Mouse (Mus musculus) stomach, embryonic 14.5 days (tissue): ENCODE results near the gene Asap2. TPM values are rescaled to one million over a fixed set of nuclear protein-coding genes. Genes with fewer than 3 reads are reported as not detected.

Experiments used
- ATAC-seq: fragments of 200-750 bp; cut with Nextera tagmentation; 2 replicates; pipeline ENCODE4 v1.8.0; 2017; ENCODE audit warnings: low read depth, moderate TSS enrichment; ENCODE audit not compliant: insufficient number of reproducible peaks, insufficient read depth, low FRiP score
- H3K27ac ChIP-seq: fragments of 300-500 bp; sonication (generic); 2 replicates; pipeline ENCODE4 v1.5.1; 2014; ENCODE audit warnings: mild to moderate bottlenecking, low read length, moderate library complexity, mixed read lengths
- H3K27me3 ChIP-seq: fragments of 300-500 bp; sonication (generic); 2 replicates; pipeline ENCODE4 v1.6.1; 2014; ENCODE audit warnings: low read length, control low read depth, mixed read lengths; ENCODE audit not compliant: control insufficient read depth, insufficient read depth
- H3K36me3 ChIP-seq: fragments of 300-500 bp; sonication (generic); 2 replicates; pipeline ENCODE4 v1.6.1; 2014; ENCODE audit warnings: mild to moderate bottlenecking, control low read depth, low read length, moderate library complexity, mixed read lengths; ENCODE audit not compliant: control insufficient read depth, insufficient read depth
- H3K4me1 ChIP-seq: fragments of 300-500 bp; sonication (generic); 2 replicates; pipeline ENCODE4 v1.6.1; 2014; ENCODE audit warnings: low read length, control low read depth, mixed read lengths; ENCODE audit not compliant: control insufficient read depth, insufficient read depth
- H3K4me2 ChIP-seq: fragments of 300-500 bp; sonication (generic); replicated peaks from 2 replicates; pipeline ENCODE4 v1.6.1; 2014; ENCODE audit warnings: low read depth, low read length, control low read depth
- H3K4me3 ChIP-seq: fragments of 300-500 bp; sonication (generic); 2 replicates; pipeline ENCODE4 v1.5.1; 2014; ENCODE audit warnings: low read depth, low read length, control low read depth
- H3K9ac ChIP-seq: fragments of 300-500 bp; sonication (generic); replicated peaks from 2 replicates; pipeline ENCODE4 v1.6.1; 2014; ENCODE audit warnings: low read depth, mild to moderate bottlenecking, control low read depth, low read length, moderate library complexity, mixed read lengths
- H3K9me3 ChIP-seq: fragments of 300-500 bp; sonication (generic); 2 replicates; pipeline ENCODE4 v1.6.1; 2016; ENCODE audit warnings: low read depth, low read length, control low read depth; ENCODE audit not compliant: control insufficient read depth
- WGBS: fragments of 180-500 bp; shearing (Covaris S2); extraction: QIAGEN DNeasy Blood & Tissue Kit; methylation state at CpG from one replicate; pipeline ENCODE4 v1.1.7; 2014; 5-methylcytosine and 5-hydroxymethylcytosine counted together
- polyA plus RNA-seq: library from polyadenylated mRNA; unstranded; fragments of >200 nt; fragmentation: Nextera tagmentation; extraction: Ambion mirVana; gene quantifications from 2 replicates; pipeline ENCODE4 v1.2.1, GENCODE M21; 2014

The Asap2 gene
- polyA plus RNA-seq, 1 experiment from 2014 or later, result 10.9 TPM

DNA sequence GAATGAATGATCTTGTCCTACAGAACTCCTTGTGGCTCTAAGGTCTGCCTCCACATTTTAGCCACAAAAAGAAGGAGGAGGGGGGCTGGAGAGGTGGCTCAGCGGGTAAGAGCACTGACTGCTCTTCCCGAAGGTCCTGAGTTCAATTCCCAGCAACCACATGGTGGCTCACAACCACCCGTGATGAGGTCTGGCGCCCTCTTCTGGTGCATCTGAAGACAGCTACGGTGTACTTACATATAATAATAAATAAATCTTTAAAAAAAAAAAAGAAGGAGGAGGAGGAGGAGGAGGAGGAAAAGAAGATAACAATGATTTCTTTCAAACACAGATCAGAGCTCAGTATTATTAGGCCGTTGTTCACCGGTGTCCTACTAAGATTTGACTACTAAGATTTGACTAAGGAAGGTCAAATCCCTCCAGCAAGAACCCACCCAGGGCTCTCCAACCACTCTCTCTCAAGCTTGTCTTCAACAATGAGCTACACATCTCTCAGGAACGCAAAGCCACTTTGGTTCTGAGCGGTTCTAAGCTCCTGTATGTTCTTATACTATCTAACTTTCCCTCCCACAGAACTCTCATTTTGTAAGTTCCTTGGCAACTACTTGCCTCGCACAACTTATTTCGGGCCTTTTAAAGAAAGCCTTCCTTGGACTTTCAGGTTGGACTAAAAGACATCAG is 294.6 kb downstream of the Asap2 start, which contains the start of gene Cpsf3:
Gene Cpsf3 (plus strand): TSS at position 631 of the 681 bp plus-strand sequence.
- Histone ChIP-seq H3K4me1 (peaks cover 12% of the 10 kb centered on the region; the same call in 1 of the 2 replicates), H3K9me3 (no peaks in the 10 kb centered on the region), H3K4me2 (peak within 1 kb of the TSS; percentile 85), H3K36me3 (no peaks in the 10 kb centered on the region), H3K9ac (peak within 1 kb of the TSS; percentile 90), H3K4me3 (peak within 1 kb of the TSS; percentile 82), H3K27me3 (no peaks in the 10 kb centered on the region), H3K27ac (peak within 1 kb of the TSS; percentile 89)
- 55% methylated on average over 11 of the region's 11 CpGs for WGBS
- ATAC-seq, result no peak

DNA sequence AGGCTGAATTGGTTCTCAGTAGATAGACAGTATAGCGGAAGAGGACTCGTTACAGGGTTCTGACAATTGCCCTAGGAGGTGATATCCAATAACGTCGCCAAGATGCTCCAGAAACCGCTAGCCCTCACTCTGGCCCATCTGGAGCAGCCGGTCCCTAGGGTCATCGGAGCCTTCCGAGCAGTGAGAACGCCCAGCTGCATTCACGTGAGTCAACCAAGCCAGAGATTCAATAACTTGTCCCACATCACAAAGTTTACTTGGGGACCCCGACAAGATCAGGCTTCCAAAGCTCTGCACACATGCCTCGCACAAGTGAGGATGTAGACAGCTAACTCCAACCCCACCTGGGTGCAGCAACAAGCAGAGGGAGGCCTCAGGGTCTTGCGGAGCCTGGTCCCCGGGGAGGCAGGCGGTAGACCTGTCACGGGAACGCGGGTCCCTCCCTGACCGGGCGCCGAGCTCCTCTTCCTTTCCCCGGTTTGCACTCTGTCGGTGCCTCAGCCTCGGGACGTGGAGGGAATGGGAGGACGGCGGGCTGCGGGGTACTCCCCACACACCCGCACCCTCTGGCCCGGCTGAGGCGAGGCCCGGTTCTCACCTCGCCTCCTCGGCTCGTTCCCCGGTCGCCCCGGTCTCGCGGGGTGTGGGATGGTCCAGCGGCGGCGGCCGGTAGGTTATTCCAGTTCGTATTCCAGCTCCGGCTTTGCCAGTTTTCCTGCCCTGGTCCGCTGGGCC is 295.4 kb downstream of the Asap2 start:
- peak overlapping the region; percentile 18; the same call in 1 of the 2 replicates for H3K27ac ChIP-seq
- peak overlapping the region; percentile 85 for H3K4me2 ChIP-seq
- H3K9ac ChIP-seq, result peak overlapping the region; percentile 56
- no peaks in the 10 kb centered on the region for H3K9me3 ChIP-seq
- no peaks in the 10 kb centered on the region for H3K27me3 ChIP-seq
- no peaks in the 10 kb centered on the region for H3K36me3 ChIP-seq
- ATAC-seq, result peak; percentile 83
- WGBS, result under 1% methylated on average over 45 of the region's 47 CpGs
- peak overlapping the region; percentile 82 for H3K4me3 ChIP-seq
- H3K4me1 ChIP-seq, result peaks cover 12% of the 10 kb centered on the region; the same call in 1 of the 2 replicates

DNA sequence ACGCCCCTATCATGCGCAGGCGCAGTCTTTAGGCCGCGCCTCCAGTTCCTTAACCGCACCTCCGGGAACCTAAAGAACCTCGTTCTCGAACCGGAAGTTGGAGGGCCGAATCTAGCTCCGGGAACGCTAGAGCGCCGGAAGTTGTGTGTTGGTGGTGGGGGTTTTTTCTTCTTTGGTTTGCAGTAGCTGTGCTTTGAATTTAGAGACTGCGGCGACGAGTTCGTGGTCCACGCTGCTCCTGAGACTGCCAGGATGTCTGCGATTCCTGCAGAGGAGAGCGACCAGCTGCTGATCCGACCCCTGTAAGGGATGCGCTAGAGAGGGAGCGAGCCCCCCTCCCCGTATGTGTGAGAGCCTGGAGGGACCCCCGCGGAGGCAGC is 296.0 kb downstream of the Asap2 start, which contains the start of gene Itgb1bp1:
Gene Itgb1bp1 (minus strand): TSS at position 42 of the 380 bp plus-strand sequence.
- peaks cover 12% of the 10 kb centered on the region; the same call in 1 of the 2 replicates for H3K4me1 ChIP-seq
- peak within 1 kb of the TSS; percentile 90 for H3K9ac ChIP-seq
- peak within 1 kb of the TSS; percentile 85 for H3K4me2 ChIP-seq
- no peaks in the 10 kb centered on the region for H3K36me3 ChIP-seq
- H3K27ac ChIP-seq, result peak within 1 kb of the TSS; percentile 89
- H3K9me3 ChIP-seq, result no peaks in the 10 kb centered on the region
- ATAC-seq, result peak; percentile 96
- under 1% methylated on average over 28 of the region's 28 CpGs for WGBS
- peak within 1 kb of the TSS; percentile 82 for H3K4me3 ChIP-seq
- no peaks in the 10 kb centered on the region for H3K27me3 ChIP-seq

DNA sequence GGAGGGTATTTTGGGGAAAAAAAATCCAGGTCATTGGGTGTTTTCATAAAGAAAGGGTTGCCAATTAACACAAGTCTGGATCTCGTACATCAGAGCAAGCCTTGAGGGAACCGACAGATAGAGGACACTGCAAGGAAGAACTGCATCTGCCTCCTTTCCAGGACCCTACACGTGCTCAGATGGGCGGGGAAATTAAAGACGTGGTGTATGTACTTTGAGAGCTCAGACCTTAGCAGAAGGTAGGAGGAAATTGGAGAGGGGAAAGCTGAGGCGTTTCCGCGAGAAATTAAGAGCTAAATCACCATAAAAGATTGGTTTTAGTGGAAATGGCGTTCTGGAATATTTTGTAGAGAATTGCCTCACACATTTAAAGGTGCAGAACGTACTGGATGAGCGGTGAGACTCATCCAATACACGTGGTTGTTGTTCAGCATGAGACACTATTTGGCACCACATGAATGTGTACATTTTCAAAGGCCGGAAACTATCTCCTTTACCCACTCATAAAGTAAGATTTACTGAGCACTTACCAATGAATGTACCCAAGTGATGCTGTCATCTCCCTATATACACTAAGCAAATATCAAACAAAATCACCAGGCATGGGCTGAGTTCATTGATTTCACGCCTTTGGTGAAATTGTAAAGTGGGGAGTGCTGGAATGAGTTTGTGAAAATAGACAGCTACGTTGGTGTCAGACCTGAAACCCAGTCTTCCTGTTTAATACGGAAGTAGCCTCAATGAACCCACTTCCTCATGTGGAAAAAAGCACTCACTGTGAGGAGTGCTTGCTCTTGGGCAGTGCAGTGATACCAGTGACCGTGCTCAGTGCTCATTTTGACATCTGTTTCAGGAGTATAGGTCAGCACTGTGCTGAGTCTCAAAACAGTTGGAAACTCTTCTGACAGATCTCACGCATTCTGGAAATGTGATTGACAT is 296.7 kb downstream of the Asap2 start:
- WGBS, result 30% methylated on average over 18 of the region's 18 CpGs
- ATAC-seq, result no peak
- Histone ChIP-seq H3K9ac (peak overlapping the region; percentile 90), H3K4me2 (peak overlapping the region; percentile 78), H3K27me3 (no peaks in the 10 kb centered on the region), H3K4me3 (peak overlapping the region; percentile 82), H3K27ac (peak overlapping the region; percentile 89), H3K4me1 (peaks cover 12% of the 10 kb centered on the region; the same call in 1 of the 2 replicates), H3K36me3 (peaks cover 4% of the 10 kb centered on the region), H3K9me3 (no peaks in the 10 kb centered on the region)

DNA sequence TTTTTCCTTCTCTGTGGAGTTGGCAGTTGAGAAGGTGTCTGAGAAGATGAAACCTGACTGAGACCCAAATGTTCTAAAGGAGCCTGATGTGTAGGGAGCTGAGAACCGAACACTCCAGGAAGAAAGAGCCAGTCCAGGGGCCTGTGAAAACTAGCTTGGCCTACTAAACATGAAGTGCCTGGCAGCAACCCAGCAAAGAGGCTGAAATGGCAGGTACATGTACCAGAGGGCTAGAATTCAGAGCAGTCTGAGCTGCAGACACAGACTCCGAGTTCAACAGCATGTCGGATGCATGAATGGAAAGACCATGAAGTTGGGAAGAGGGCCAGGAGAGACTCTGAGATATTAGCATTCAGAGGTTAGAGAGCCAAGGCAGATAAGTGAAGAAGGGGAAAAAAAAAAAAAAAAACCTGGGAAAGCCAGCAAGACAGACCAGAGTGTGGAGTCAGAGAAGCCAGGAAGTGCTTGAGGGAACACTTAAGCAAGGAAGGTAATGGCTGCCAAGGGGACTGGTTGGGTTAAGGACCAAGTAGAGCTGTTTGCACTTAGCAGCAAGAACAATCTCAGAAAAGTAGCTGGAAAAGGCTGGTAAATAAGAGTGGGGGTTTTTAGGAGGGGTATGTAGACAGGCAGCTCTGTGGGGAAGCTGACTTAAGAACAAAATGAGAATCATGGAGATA is 298.6 kb downstream of the Asap2 start:
- no peak overlapping the region for H3K9ac ChIP-seq
- H3K9me3 ChIP-seq, result no peaks in the 10 kb centered on the region
- no peak overlapping the region for H3K4me3 ChIP-seq
- H3K27me3 ChIP-seq, result no peaks in the 10 kb centered on the region
- no peak for ATAC-seq
- H3K4me2 ChIP-seq, result no peak overlapping the region
- no peak overlapping the region for H3K27ac ChIP-seq
- 90% methylated on average over 3 of the region's 3 CpGs for WGBS
- peaks cover 12% of the 10 kb centered on the region; the same call in 1 of the 2 replicates for H3K4me1 ChIP-seq
- H3K36me3 ChIP-seq, result peaks cover 21% of the 10 kb centered on the region

DNA sequence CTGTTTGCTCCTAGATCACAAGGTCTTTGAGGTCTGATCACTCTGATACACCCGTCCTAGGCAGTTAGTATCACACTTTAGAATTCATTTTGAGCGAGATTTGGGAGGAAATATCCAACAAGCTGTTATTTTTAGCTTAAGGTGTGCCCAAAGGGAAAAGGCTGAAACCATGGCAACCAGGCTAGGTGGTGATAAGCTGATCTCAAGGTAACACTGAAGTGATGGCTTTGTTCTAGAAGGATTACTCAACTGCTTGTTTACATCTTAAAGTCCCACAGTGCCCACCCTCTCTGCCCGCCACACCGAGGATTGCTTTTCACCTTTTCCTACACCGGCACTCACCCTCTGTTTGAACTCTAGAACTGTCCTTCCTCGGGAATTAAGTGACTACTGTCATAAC is 299.4 kb downstream of the Asap2 start:
- no peak for ATAC-seq
- 69% methylated on average over 6 of the region's 6 CpGs for WGBS
- no peaks in the 10 kb centered on the region for H3K9me3 ChIP-seq
- no peak overlapping the region for H3K27ac ChIP-seq
- H3K4me1 ChIP-seq, result peaks cover 12% of the 10 kb centered on the region; the same call in 1 of the 2 replicates
- H3K9ac ChIP-seq, result no peak overlapping the region
- H3K36me3 ChIP-seq, result peaks cover 29% of the 10 kb centered on the region
- H3K4me2 ChIP-seq, result no peak overlapping the region
- H3K4me3 ChIP-seq, result no peak overlapping the region
- H3K27me3 ChIP-seq, result no peaks in the 10 kb centered on the region

DNA sequence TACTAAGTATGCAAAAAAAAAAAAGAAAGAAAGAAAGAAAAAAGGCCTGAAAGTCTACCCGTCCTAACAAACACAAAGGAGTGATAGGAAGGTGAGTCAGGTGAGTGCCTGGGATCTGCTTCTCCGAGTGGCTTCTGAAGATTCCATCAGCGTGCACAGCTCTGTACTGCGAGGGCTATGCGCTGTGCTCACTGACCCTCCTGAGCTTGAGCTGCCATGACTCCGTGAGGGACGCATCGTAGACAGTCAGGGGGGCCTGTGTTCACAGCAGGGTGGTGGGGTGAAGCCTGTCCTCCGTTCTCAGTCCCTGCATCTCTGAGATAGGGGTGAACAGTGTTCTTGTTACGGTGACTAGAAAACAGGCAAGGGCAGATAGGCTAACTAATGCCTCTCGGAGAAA is 308.6 kb downstream of the Asap2 start:
- Histone ChIP-seq H3K36me3 (peaks cover 69% of the 10 kb centered on the region), H3K4me3 (no peak overlapping the region), H3K9me3 (no peaks in the 10 kb centered on the region), H3K27ac (no peak overlapping the region), H3K27me3 (no peaks in the 10 kb centered on the region), H3K4me1 (no peaks in the 10 kb centered on the region), H3K4me2 (no peak overlapping the region), H3K9ac (no peak overlapping the region)
- WGBS, result 97% methylated on average over 11 of the region's 11 CpGs
- ATAC-seq, result no peak
